Mouse (Mus musculus) intestine, postnatal 0 days (tissue): Measurements from ENCODE around the gene Cuta. TPM values are rescaled to one million over a fixed set of nuclear protein-coding genes. Genes with fewer than 3 reads are reported as not detected.
"Not testable (repeated sequence)": the region's sequence is repeated elsewhere in the genome, so short reads cannot be mapped to it uniquely, and the experiment has no call there.

Source experiments
- ATAC-seq: fragments of 200-750 bp; cut with Nextera tagmentation; 2 replicates; pipeline ENCODE4 v1.8.0; 2017; ENCODE audit warnings: mild to moderate bottlenecking, moderate TSS enrichment, moderate library complexity
- H3K27ac ChIP-seq: fragments of 300-500 bp; sonication (generic); 2 replicates; pipeline ENCODE4 v1.5.1; 2014; ENCODE audit warnings: mild to moderate bottlenecking, low read depth, low read length, moderate library complexity
- H3K27me3 ChIP-seq: fragments of 300-500 bp; sonication (generic); replicated peaks from 2 replicates; pipeline ENCODE4 v1.6.1; 2014; ENCODE audit warnings: low read length, mixed read lengths; ENCODE audit not compliant: control insufficient read depth, insufficient read depth
- H3K36me3 ChIP-seq: fragments of 300-500 bp; sonication (generic); 2 replicates; pipeline ENCODE4 v1.6.1; 2014; ENCODE audit warnings: mild to moderate bottlenecking, moderate library complexity; ENCODE audit not compliant: control insufficient read depth, insufficient read depth
- H3K4me1 ChIP-seq: fragments of 300-500 bp; sonication (generic); replicated peaks from 2 replicates; pipeline ENCODE4 v1.6.1; 2014; ENCODE audit warnings: antibody characterized with exemption, low read length, mixed read lengths; ENCODE audit not compliant: control insufficient read depth, insufficient read depth
- H3K4me2 ChIP-seq: fragments of 300-500 bp; sonication (generic); replicated peaks from 2 replicates; pipeline ENCODE4 v1.6.1; 2014; ENCODE audit warnings: low read depth, mild to moderate bottlenecking, moderate library complexity
- H3K4me3 ChIP-seq: fragments of 300-500 bp; sonication (generic); 2 replicates; pipeline ENCODE4 v1.5.1; 2014; ENCODE audit warnings: low read depth, low read length
- H3K9ac ChIP-seq: fragments of 300-500 bp; sonication (generic); 2 replicates; pipeline ENCODE4 v1.6.1; 2014; ENCODE audit warnings: mild to moderate bottlenecking, low read depth, low read length
- H3K9me3 ChIP-seq: fragments of 300-500 bp; sonication (generic); 2 replicates; pipeline ENCODE4 v1.6.1; 2016; ENCODE audit warnings: mixed run types; ENCODE audit not compliant: control insufficient read depth
- CTCF ChIP-seq: sonication (generic); IDR thresholded peaks from 2 replicates; pipeline ENCODE4 v1.5.1; 2016; ENCODE audit warnings: low read depth, mild to moderate bottlenecking, control low read depth, antibody characterized with exemption, moderate library complexity
- WGBS: fragments of 180-500 bp; shearing (Covaris S2); extraction: QIAGEN DNeasy Blood & Tissue Kit; methylation state at CpG from one replicate; pipeline ENCODE4 v1.1.7; 2014; 5-methylcytosine and 5-hydroxymethylcytosine counted together
- polyA plus RNA-seq: library from polyadenylated mRNA; unstranded; fragments of >200 nt; fragmentation: Nextera tagmentation; extraction: Ambion mirVana; gene quantifications from 2 replicates; pipeline ENCODE4 v1.2.1, GENCODE M21; 2015

Gene Cuta
- 287 and 304 TPM in 2 replicates for polyA plus RNA-seq

DNA sequence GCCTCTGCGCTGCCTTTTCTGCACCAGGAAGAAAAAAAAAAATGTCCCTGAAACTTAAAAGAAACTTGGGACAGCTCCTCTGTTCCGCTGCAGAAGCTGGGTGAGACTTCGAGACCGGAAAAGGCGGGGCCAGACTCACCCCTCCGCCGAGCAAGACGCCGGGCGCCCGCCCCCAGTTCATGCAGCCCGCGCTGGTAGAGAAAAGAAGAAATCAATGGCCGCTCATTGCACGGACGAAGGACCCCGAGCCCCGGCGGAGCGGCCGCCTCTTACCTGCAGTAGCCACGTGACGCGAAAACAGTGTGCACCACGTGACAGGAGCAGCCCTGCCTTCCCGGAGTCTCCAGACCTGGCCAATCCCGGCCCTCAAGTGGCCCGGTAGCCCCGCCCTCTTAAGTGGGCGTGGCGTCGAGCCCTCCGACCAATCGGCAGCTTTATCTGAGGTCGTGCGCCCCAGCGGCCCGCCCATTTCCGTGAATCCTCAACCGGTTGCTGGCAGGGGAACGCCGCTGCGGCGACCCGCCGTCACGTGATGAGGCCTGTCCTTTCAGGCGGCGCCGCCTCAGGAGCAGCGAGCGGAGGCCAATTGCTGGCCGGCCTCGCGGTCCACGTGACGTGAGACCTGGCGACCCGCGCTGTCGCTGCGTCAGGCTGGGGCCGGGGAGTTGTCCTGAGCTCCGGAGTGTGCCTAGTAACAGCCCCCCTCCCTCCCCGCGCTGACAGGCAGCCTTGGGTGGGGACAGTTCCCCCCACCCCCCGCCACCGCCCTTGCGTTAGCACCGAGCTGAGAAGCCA is at the start of gene Cuta:
Gene Cuta, minus strand, starts transcription at position 392 of the 795 bp plus-strand sequence.
- ATAC-seq: peak; percentile 96
- no peaks in the 10 kb centered on the region for H3K27me3 ChIP-seq
- H3K4me1 ChIP-seq: no peaks in the 10 kb centered on the region
- peak within 1 kb of the TSS; percentile 92 for H3K27ac ChIP-seq
- H3K9ac ChIP-seq: peak within 1 kb of the TSS; percentile 72
- H3K36me3 ChIP-seq: peaks cover 28% of the 10 kb centered on the region; the same call in 1 of the 2 replicates
- TF ChIP-seq CTCF: no peak
- H3K4me3 ChIP-seq: peak within 1 kb of the TSS; percentile 61
- WGBS: under 1% methylated on average over 70 of the region's 70 CpGs
- H3K4me2 ChIP-seq: peak within 1 kb of the TSS; percentile 93
- H3K9me3 ChIP-seq: no peaks in the 10 kb centered on the region

DNA sequence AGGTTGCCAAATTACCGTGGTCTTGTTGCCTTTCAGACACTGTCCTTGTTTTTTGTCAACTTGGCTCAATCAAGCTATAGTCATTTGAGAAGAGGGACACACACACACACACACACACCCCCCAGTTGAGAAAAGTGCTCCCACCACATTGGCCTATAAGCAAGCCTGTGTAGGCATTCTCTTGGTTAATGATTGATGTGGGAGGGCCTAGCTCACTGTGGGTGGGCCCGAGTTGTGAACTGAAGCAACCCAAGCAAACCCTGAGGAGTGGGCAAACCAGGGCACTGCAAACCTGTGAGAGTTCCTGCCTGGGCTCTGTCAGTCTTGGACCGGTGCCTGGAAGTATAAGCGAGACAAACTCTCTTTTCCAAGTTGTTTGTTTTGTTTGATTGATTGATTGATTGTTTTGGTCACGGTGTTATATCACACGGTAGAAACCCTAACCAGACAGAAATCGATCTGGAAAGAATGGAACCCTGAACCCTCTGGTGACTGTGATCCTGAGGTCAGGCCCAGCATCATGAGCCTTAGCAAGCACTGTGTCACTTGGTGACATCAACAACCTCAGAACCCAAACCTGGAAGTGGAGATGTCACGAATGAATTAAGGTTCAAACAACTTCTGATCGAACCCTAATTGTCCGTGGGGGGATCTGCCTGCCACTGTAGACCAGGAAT is 46.3 kb upstream of the Cuta start:
- no peak overlapping the region for H3K27ac ChIP-seq
- ATAC-seq: no peak
- no peak overlapping the region for H3K4me3 ChIP-seq
- H3K9me3 ChIP-seq: no peaks in the 10 kb centered on the region
- no peak overlapping the region for H3K9ac ChIP-seq
- 65% methylated on average over 10 of the region's 10 CpGs for WGBS
- H3K27me3 ChIP-seq: no peaks in the 10 kb centered on the region
- H3K36me3 ChIP-seq: no peaks in the 10 kb centered on the region
- H3K4me2 ChIP-seq: no peak overlapping the region
- H3K4me1 ChIP-seq: no peaks in the 10 kb centered on the region
- no peak for TF ChIP-seq CTCF

DNA sequence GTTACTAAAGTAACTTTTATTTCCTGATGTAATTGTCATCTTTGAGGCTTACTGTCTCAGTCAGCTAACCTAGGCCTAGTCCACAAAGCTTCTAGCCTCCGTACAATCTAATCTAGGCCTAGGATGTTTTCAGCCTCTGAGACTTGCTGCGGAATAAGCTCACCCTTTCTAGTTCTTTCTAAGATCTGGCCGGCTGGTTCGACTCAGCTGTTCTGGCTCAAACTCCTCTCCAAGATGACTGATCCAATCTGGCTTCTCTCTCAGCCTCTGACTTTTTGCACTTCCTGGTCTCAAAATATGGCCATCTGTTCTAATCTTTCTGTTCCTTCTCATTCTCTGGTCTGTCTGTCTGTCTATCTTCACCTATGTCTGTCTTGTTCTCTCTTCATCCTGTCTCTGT is 44.0 kb upstream of the Cuta start:
- Histone ChIP-seq H3K27ac (no peak overlapping the region), H3K4me1 (no peaks in the 10 kb centered on the region), H3K36me3 (0 out of 2 replicates have a peak, but pooled peaks cover under 1% of the 10 kb centered on the region), H3K4me2 (no peak overlapping the region), H3K4me3 (no peak overlapping the region), H3K9ac (no peak overlapping the region), H3K9me3 (no peaks in the 10 kb centered on the region), H3K27me3 (no peaks in the 10 kb centered on the region)
- no peak for ATAC-seq
- 79% methylated on average over 4 of the region's 4 CpGs for WGBS
- TF ChIP-seq CTCF: no peak

DNA sequence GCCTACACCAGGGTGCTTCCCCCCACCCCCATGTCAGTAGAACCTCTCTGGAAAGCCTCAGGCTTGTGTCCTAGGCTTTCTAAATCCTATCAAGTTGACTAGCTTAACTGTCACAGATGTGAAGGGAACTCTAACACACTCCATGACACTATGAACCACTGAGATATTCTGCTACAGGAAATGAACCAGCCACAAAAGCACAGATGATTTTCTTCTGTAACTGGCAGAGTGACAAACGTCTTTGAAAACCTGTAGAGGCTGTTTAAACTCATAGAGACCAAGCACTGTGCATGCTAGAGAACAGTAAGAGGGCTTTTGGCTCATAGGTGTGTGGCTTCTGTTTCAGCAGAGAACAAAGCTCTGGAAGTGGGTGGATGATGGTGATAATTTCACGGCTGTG is 41.7 kb upstream of the Cuta start:
- no peak for ATAC-seq
- H3K4me3 ChIP-seq: no peak overlapping the region
- H3K27me3 ChIP-seq: no peaks in the 10 kb centered on the region
- no peak overlapping the region for H3K4me2 ChIP-seq
- H3K27ac ChIP-seq: no peak overlapping the region
- H3K9me3 ChIP-seq: no peaks in the 10 kb centered on the region
- H3K9ac ChIP-seq: no peak overlapping the region
- no peak for TF ChIP-seq CTCF
- H3K4me1 ChIP-seq: no peaks in the 10 kb centered on the region
- WGBS: 63% methylated on average over 2 of the region's 2 CpGs
- peaks cover 17% of the 10 kb centered on the region for H3K36me3 ChIP-seq

DNA sequence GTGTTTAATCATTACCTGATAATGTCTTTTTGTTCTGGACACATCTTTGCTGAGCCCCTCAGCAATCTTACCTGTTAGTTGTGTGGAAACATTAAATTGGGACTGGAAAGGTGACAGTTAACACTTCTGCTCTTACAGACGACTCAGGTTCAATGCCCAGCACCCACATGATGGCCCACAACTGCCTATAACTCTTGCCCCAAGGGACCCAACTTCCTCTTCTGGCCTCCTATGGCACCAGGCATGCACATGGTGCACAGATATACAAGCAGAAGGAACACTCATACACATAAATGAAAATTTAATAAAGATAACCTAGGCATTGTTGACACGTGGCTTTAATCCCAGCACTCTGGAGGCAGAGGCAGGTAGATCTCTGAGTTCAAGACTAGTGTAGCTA is 40.1 kb upstream of the Cuta start:
- 73% methylated on average over 2 of the region's 2 CpGs for WGBS
- H3K27ac ChIP-seq: no peak overlapping the region
- ATAC-seq: no peak
- TF ChIP-seq CTCF: no peak
- H3K4me2 ChIP-seq: no peak overlapping the region
- no peaks in the 10 kb centered on the region for H3K9me3 ChIP-seq
- H3K36me3 ChIP-seq: peaks cover 30% of the 10 kb centered on the region
- no peak overlapping the region for H3K9ac ChIP-seq
- no peak overlapping the region for H3K4me3 ChIP-seq
- H3K4me1 ChIP-seq: no peaks in the 10 kb centered on the region
- no peaks in the 10 kb centered on the region for H3K27me3 ChIP-seq

DNA sequence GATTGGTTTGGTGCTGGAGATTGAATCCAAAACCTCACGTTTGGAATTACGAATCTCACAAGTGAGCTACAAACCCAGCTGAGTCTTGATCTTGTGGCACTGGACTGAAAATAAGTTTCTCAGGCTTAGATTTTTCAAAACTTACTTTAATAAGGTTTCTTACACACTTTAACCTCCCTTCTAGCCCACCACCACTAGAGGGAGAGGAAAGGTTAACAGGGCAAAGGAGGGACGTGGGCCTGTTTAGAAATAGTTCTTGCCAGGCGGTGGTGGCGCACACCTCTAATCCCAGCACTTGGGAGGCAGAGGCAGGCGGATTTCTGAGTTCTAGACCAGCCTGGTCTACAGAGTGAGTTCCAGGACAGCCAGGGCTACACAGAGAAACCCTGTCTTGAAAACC is 38.0 kb upstream of the Cuta start:
- WGBS: 84% methylated on average over 6 of the region's 6 CpGs
- H3K4me1 ChIP-seq, H3K27me3 ChIP-seq, H3K27ac ChIP-seq, H3K9ac ChIP-seq, H3K9me3 ChIP-seq, H3K4me2 ChIP-seq, ATAC-seq, H3K4me3 ChIP-seq: not testable (repeated sequence)
- peaks cover 30% of the 10 kb centered on the region for H3K36me3 ChIP-seq
